Mouse (Mus musculus): ENCODE results near the gene Atp5c1. TPM values are rescaled to one million over a fixed set of nuclear protein-coding genes. Genes with fewer than 3 reads are reported as not detected.

Gene Atp5c1
- polyA plus RNA-seq, 1 experiment from 2014 or later = 528 TPM

GRCm38 (mm10) chr2:10047758-10048436 is 32.4 kb downstream of the Atp5c1 start:
- Histone ChIP-seq H3K4me3 (peak overlapping the region; percentile 94), H3K36me3 (no peaks in the 10 kb centered on the region), H3K9ac (peak overlapping the region; percentile 85), H3K4me1 (peaks cover 17% of the 10 kb centered on the region), H3K9me3 (no peaks in the 10 kb centered on the region), H3K4me2 (replicated peaks) (peak overlapping the region; percentile 87), H3K27ac (peak overlapping the region; percentile 63), H3K27me3 (no peaks in the 10 kb centered on the region)
- WGBS = under 1% methylated on average over 47 of the region's 47 CpGs
- ATAC-seq (ENCODE audit: low FRiP score, low read depth) = peak; percentile 76

DNA sequence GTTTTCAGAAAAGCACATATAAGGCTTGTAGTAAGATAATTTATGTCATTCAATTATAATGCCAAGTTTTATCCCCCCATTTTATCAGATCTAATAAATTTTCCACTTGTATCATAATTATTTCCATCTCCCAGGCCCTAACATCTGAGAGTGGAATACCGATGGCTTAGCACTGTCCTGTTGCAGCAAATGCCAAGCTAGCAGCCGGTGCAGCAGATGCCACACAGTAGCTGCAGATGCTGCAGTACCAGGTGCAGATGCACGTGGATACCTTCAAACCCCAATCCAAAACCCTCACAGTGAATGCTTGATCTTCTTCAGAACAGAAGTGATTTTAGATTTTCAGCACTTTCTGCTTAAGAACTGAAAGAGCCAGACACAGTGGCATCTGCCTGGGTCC is 45.3 kb downstream of the Atp5c1 start:
- H3K9me3 ChIP-seq = no peaks in the 10 kb centered on the region
- ATAC-seq (ENCODE audit: low FRiP score, low read depth) = no peak
- no peak overlapping the region for H3K4me3 ChIP-seq
- no peaks in the 10 kb centered on the region for H3K27me3 ChIP-seq
- no peak overlapping the region for H3K4me2 ChIP-seq (replicated peaks)
- 81% methylated on average over 3 of the region's 3 CpGs for WGBS
- H3K36me3 ChIP-seq = peaks cover 14% of the 10 kb centered on the region
- no peak overlapping the region for H3K9ac ChIP-seq
- no peak overlapping the region for H3K27ac ChIP-seq
- 0 out of 2 replicates have a peak, but pooled peaks cover 2% of the 10 kb centered on the region for H3K4me1 ChIP-seq

DNA sequence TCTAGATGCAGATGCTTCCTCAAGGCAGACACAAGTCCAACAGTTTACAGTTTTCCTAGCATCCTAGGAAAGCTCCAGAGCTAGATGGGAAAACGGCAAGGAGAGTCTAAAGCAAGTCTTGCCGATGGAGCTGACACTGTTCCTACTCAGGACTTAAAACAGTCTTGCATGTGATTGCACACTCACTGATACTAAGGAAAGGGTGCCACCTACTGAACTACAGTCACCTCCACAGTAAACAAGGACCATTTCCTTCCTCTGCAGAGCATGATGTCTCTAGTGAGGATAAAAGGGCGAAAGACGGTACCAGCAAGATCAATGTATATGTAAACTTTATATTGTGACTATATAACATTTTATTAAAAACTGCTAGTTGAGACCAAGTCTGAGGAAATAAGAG is 46.6 kb downstream of the Atp5c1 start:
- Histone ChIP-seq H3K4me2 (replicated peaks) (no peak overlapping the region), H3K27me3 (no peaks in the 10 kb centered on the region), H3K9ac (no peak overlapping the region), H3K36me3 (0 out of 2 replicates have a peak, but pooled peaks cover 4% of the 10 kb centered on the region), H3K4me3 (no peak overlapping the region), H3K9me3 (no peaks in the 10 kb centered on the region), H3K4me1 (0 out of 2 replicates have a peak, but pooled peaks cover 8% of the 10 kb centered on the region), H3K27ac (no peak overlapping the region)
- ATAC-seq (ENCODE audit: low FRiP score, low read depth) = no peak
- 59% methylated on average over 4 of the region's 4 CpGs for WGBS

GRCm38 (mm10) chr2:10029755-10030154 is 50.6 kb downstream of the Atp5c1 start:
- Histone ChIP-seq H3K4me2 (replicated peaks) (no peak overlapping the region), H3K27me3 (no peaks in the 10 kb centered on the region), H3K4me1 (0 out of 2 replicates have a peak, but pooled peaks cover 8% of the 10 kb centered on the region), H3K9ac (no peak overlapping the region), H3K27ac (no peak overlapping the region), H3K4me3 (no peak overlapping the region), H3K9me3 (no peaks in the 10 kb centered on the region), H3K36me3 (no peaks in the 10 kb centered on the region)
- ATAC-seq (ENCODE audit: low FRiP score, low read depth) = no peak
- WGBS = 62% methylated on average over 7 of the region's 7 CpGs

DNA sequence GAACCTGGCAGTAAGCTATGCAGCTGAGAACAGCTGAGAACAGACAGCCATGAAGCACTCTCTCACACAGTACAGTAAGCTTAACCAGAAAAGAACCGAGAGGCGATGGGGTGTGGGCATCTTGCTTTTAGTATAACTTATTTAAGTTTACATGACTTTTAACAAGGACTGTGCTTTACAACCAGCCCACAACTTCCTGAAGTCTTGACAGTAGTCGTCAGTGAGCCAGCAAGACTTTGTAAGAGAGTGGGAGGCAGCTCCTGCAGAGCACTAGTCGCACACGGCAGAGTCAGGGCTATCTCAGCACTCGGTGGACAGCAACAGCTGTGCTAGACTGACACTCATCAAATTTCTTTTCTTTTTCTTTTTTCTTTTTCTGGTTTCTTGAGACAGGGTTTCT is 56.0 kb downstream of the Atp5c1 start:
- Histone ChIP-seq H3K9me3 (no peaks in the 10 kb centered on the region), H3K36me3 (no peaks in the 10 kb centered on the region), H3K4me2 (replicated peaks) (no peak overlapping the region), H3K27me3 (no peaks in the 10 kb centered on the region), H3K27ac (no peak overlapping the region), H3K4me3 (no peak overlapping the region), H3K9ac (no peak overlapping the region), H3K4me1 (no peaks in the 10 kb centered on the region)
- 76% methylated on average over 6 of the region's 6 CpGs for WGBS
- no peak for ATAC-seq (ENCODE audit: low FRiP score, low read depth)

- no peak for ATAC-seq (ENCODE audit: low FRiP score, low read depth)
- no peak overlapping the region for H3K27ac ChIP-seq
- WGBS = 88% methylated on average over 11 of the region's 11 CpGs
Observed at GRCm38 (mm10) chr2:10021296-10021695, 59.0 kb downstream of the Atp5c1 start.

GRCm38 (mm10) chr2:10014951-10015635 is 65.2 kb downstream of the Atp5c1 start:
- Histone ChIP-seq H3K9ac (no peak overlapping the region), H3K4me2 (replicated peaks) (no peak overlapping the region), H3K9me3 (no peaks in the 10 kb centered on the region), H3K4me1 (0 out of 2 replicates have a peak, but pooled peaks cover under 1% of the 10 kb centered on the region), H3K4me3 (no peak overlapping the region), H3K27ac (no peak overlapping the region), H3K36me3 (no peaks in the 10 kb centered on the region), H3K27me3 (no peaks in the 10 kb centered on the region)
- WGBS = 82% methylated on average over 10 of the region's 10 CpGs
- ATAC-seq (ENCODE audit: low FRiP score, low read depth) = no peak

More at GRCm38 (mm10) chr2:10021296-10021695, 59.0 kb downstream of the Atp5c1 start:
- no peak overlapping the region for H3K4me2 ChIP-seq (replicated peaks)
- H3K27me3 ChIP-seq = no peaks in the 10 kb centered on the region
- no peaks in the 10 kb centered on the region for H3K4me1 ChIP-seq
- H3K9ac ChIP-seq = no peak overlapping the region
- no peaks in the 10 kb centered on the region for H3K9me3 ChIP-seq
- H3K4me3 ChIP-seq = no peak overlapping the region
- H3K36me3 ChIP-seq = no peaks in the 10 kb centered on the region

- Histone ChIP-seq H3K27me3 (no peaks in the 10 kb centered on the region), H3K4me2 (replicated peaks) (no peak overlapping the region), H3K4me1 (peaks cover 16% of the 10 kb centered on the region; the same call in 1 of the 2 replicates), H3K9me3 (no peaks in the 10 kb centered on the region), H3K4me3 (no peak overlapping the region), H3K27ac (no peak overlapping the region), H3K9ac (no peak overlapping the region), H3K36me3 (no peaks in the 10 kb centered on the region)
- WGBS = 31% methylated on average over 7 of the region's 7 CpGs
- ATAC-seq (ENCODE audit: low FRiP score, low read depth) = peak; percentile 59; the same call in 1 of the 2 replicates
Observed at GRCm38 (mm10) chr2:10010263-10010909, 69.9 kb downstream of the Atp5c1 start.

GRCm38 (mm10) chr2:10009671-10010254 is 70.5 kb downstream of the Atp5c1 start:
- Histone ChIP-seq H3K9ac (no peak overlapping the region), H3K27ac (no peak overlapping the region), H3K4me3 (no peak overlapping the region), H3K36me3 (no peaks in the 10 kb centered on the region), H3K4me1 (peaks cover 16% of the 10 kb centered on the region; the same call in 1 of the 2 replicates), H3K27me3 (no peaks in the 10 kb centered on the region), H3K9me3 (no peaks in the 10 kb centered on the region), H3K4me2 (replicated peaks) (no peak overlapping the region)
- no peak for ATAC-seq (ENCODE audit: low FRiP score, low read depth)
- 60% methylated on average over 13 of the region's 13 CpGs for WGBS

- H3K36me3 ChIP-seq = no peaks in the 10 kb centered on the region
- no peak overlapping the region for H3K27ac ChIP-seq
- WGBS = 86% methylated on average over 4 of the region's 4 CpGs
- no peak overlapping the region for H3K4me2 ChIP-seq (replicated peaks)
- no peaks in the 10 kb centered on the region for H3K27me3 ChIP-seq
- no peak overlapping the region for H3K9ac ChIP-seq
- H3K4me3 ChIP-seq = no peak overlapping the region
- peaks cover 16% of the 10 kb centered on the region; the same call in 1 of the 2 replicates for H3K4me1 ChIP-seq
- no peaks in the 10 kb centered on the region for H3K9me3 ChIP-seq
- ATAC-seq (ENCODE audit: low FRiP score, low read depth) = no peak
Observed at GRCm38 (mm10) chr2:10008593-10008992, 71.7 kb downstream of the Atp5c1 start.

All from limb, embryonic 13.5 days (tissue).